Mouse (Mus musculus) embryonic facial prominence, embryonic 13.5 days (tissue): Measurements from ENCODE around the gene Gm10577. TPM values are rescaled to one million over a fixed set of nuclear protein-coding genes. Genes with fewer than 3 reads are reported as not detected.

Experiments used
- ATAC-seq: fragments of 200-750 bp; cut with Nextera tagmentation; 2 replicates; pipeline ENCODE4 v1.8.0; 2017; ENCODE audit warnings: low read depth; ENCODE audit not compliant: insufficient number of reproducible peaks, insufficient read depth, low FRiP score, low TSS enrichment
- H3K27ac ChIP-seq: fragments of 300-500 bp; sonication (generic); 2 replicates; pipeline ENCODE4 v1.5.1; 2015; ENCODE audit warnings: moderate library complexity, mild to moderate bottlenecking, inconsistent platforms
- H3K27me3 ChIP-seq: fragments of 300-500 bp; sonication (generic); 2 replicates; pipeline ENCODE4 v1.6.1; 2015; ENCODE audit warnings: mild to moderate bottlenecking, inconsistent platforms
- H3K36me3 ChIP-seq: fragments of 300-500 bp; sonication (generic); 2 replicates; pipeline ENCODE4 v1.6.1; 2015; ENCODE audit warnings: mild to moderate bottlenecking, inconsistent platforms
- H3K4me1 ChIP-seq: fragments of 300-500 bp; sonication (generic); 2 replicates; pipeline ENCODE4 v1.6.1; 2015; ENCODE audit warnings: inconsistent platforms
- H3K4me2 ChIP-seq: fragments of 300-500 bp; sonication (generic); 2 replicates; pipeline ENCODE4 v1.6.1; 2015; ENCODE audit warnings: moderate library complexity, mild to moderate bottlenecking, inconsistent platforms
- H3K4me3 ChIP-seq: fragments of 300-500 bp; sonication (generic); 2 replicates; pipeline ENCODE4 v1.5.1; 2015; ENCODE audit warnings: mild to moderate bottlenecking, inconsistent platforms
- H3K9ac ChIP-seq: fragments of 300-500 bp; sonication (generic); 2 replicates; pipeline ENCODE4 v1.6.1; 2015; ENCODE audit warnings: mild to moderate bottlenecking, inconsistent platforms
- H3K9me3 ChIP-seq: fragments of 300-500 bp; sonication (generic); 2 replicates; pipeline ENCODE4 v1.6.1; 2016; ENCODE audit warnings: inconsistent platforms
- WGBS: fragments of 180-500 bp; shearing (Covaris S2); methylation state at CpG from one replicate; pipeline ENCODE4 v1.1.7; 2015; ENCODE audit warnings: mixed read lengths; 5-methylcytosine and 5-hydroxymethylcytosine counted together
- polyA plus RNA-seq: library from polyadenylated mRNA; unstranded; fragments of >200 nt; fragmentation: Nextera tagmentation; extraction: Ambion mirVana; gene quantifications from 2 replicates; pipeline ENCODE4 v1.2.1, GENCODE M21; 2015

Gene Gm10577
- polyA plus RNA-seq, 1 experiment from 2014 or later, result not detected

DNA sequence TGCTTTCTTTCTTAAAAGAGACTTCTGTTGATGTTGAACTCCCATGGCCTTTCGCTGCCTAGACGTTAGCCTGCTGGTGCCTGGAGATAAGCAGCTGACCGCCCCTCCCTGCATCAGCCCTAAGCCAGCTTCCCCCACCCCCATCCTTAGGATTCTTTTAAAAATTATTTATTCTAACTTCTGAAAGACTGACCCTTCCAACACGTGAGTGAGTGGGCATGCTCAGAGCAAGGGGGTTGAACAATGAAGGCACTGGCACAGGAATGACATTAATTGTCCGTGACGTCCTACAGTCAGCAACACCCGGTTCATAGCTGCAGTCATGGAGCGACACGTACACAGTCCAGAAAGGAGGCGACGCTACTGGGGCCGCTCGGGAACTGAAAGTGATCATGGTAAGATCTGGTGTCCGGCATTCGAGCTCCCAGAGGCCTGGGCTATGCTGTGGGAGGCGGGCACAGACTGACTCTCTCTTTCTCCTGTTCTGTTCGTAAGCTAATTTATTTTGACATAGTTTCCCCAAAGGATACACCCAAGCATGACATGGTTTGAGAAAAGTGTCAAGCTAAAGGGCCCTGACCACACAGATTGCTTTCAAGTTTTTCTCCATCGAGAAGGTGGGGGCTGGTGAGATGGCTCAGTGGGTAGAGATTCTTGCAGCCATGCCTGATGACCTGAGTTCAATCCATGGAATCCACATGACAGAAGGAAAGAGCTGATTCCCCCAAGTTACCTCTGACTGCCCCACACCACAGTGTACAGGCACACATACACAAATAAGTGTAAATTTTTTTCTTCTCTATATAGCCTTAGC is 25.8 kb downstream of the Gm10577 start:
- H3K4me1 ChIP-seq, result peaks cover 15% of the 10 kb centered on the region; the same call in 1 of the 2 replicates
- WGBS, result 73% methylated on average over 18 of the region's 18 CpGs
- H3K9me3 ChIP-seq, result no peaks in the 10 kb centered on the region
- peaks cover 88% of the 10 kb centered on the region for H3K36me3 ChIP-seq
- no peaks in the 10 kb centered on the region for H3K27me3 ChIP-seq
- no peak overlapping the region for H3K27ac ChIP-seq
- ATAC-seq, result no peak
- no peak overlapping the region for H3K4me3 ChIP-seq
- H3K4me2 ChIP-seq, result no peak overlapping the region
- no peak overlapping the region for H3K9ac ChIP-seq

DNA sequence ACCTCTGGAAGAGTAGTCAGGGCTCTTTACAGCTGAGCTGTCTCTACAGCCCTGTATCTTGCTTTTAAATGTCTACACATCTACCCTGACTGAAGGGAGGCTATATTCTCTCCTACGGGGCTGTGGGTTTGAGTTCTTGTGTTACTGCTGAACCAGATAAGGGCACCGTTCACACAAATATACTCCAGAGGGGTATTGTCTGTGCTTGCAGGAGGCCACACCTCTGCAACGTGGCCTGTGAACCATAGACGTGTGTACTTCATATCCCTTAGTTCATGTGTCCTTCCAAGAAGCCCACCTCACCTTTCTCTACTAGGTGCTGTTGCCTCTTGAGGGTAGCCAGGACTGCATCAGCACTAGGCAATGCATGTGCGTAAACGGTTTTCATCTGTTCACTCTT is 28.4 kb downstream of the Gm10577 start:
- Histone ChIP-seq H3K4me1 (peaks cover 12% of the 10 kb centered on the region; the same call in 1 of the 2 replicates), H3K9me3 (no peaks in the 10 kb centered on the region), H3K9ac (no peak overlapping the region), H3K27me3 (no peaks in the 10 kb centered on the region), H3K4me3 (no peak overlapping the region), H3K4me2 (no peak overlapping the region), H3K36me3 (peaks cover 92% of the 10 kb centered on the region), H3K27ac (no peak overlapping the region)
- no peak for ATAC-seq
- WGBS, result 86% methylated on average over 6 of the region's 6 CpGs

DNA sequence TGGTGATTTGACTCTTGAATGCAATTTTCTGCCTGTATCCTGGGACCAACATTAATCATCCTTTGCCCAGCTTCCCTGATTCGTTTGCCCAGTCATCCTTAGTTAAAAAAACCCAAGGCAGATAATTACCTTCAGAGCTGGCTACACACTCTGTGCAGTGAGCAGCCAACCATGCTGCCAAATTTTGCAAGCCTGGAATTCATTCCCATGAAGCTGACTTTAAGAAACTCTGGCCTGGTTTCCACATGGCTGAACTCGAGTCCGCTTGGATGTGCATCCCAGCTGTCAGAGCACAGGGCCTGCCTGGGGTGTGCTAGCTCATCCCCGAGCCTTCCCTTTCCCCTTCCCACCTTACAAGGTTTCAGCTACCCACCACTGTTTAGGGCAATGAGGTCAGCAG is 29.5 kb downstream of the Gm10577 start:
- H3K4me3 ChIP-seq, result no peak overlapping the region
- H3K36me3 ChIP-seq, result peaks cover 90% of the 10 kb centered on the region
- ATAC-seq, result peak; percentile 32; the same call in 1 of the 2 replicates
- H3K9me3 ChIP-seq, result no peaks in the 10 kb centered on the region
- H3K4me2 ChIP-seq, result no peak overlapping the region
- H3K27me3 ChIP-seq, result no peaks in the 10 kb centered on the region
- 0 out of 2 replicates have a peak overlapping the region, but pooled peaks have one; percentile 34 for H3K27ac ChIP-seq
- 42% methylated on average over 4 of the region's 4 CpGs for WGBS
- H3K4me1 ChIP-seq, result peaks cover 12% of the 10 kb centered on the region; the same call in 1 of the 2 replicates
- H3K9ac ChIP-seq, result no peak overlapping the region

DNA sequence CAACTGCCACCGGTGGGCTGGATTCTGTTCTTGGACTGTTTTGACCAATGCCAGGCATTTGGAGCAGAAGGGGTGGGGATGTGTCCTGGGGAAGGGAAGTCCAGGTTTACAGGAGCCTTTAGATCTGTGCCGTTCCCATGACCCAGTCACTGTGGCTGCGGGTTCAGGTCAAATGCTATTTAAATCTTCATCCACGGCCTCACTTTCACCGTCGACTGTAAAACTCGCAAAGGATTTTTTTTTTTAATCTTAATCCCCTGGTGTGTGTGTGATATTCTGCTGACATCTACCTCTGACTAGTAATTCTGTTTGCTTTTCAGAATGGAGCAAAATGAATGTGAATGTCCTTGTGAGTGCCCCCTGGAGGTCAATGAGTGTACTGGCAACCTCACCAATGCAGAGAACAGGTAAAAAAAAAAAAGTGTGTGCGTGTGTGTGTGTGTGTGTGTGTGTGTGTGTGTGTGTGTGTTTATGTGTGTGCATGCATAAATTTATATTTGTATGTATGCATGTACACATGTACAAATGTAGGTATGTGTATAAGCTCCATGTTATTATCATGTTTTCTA is 32.2 kb downstream of the Gm10577 start:
- ATAC-seq, result no peak
- Histone ChIP-seq H3K27ac (no peak overlapping the region), H3K9ac (no peak overlapping the region), H3K36me3 (peaks cover 94% of the 10 kb centered on the region), H3K4me2 (no peak overlapping the region), H3K27me3 (no peaks in the 10 kb centered on the region), H3K9me3 (no peaks in the 10 kb centered on the region), H3K4me1 (peaks cover 12% of the 10 kb centered on the region; the same call in 1 of the 2 replicates), H3K4me3 (no peak overlapping the region)
- 80% methylated on average over 8 of the region's 8 CpGs for WGBS

DNA sequence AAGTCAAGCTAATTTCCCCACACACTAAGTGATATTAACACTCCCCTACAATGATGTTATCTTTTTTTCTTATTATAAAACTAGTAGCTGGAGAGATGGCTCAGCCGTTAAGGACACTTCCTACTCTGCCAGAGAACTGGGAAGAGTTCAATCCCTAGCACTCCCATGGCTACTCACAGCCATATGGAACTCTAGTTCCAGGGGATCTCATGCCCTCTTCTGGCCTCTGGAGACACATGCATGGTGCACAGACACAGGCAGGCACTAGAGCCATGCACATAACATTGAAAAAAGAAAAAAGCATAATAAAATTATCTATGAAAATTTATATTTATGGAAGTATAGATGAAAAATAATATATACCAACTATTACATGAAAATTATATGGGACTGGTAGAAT is 33.3 kb downstream of the Gm10577 start:
- Histone ChIP-seq H3K9me3 (no peaks in the 10 kb centered on the region), H3K4me1 (peaks cover 12% of the 10 kb centered on the region; the same call in 1 of the 2 replicates), H3K9ac (no peak overlapping the region), H3K27ac (no peak overlapping the region), H3K4me2 (no peak overlapping the region), H3K27me3 (no peaks in the 10 kb centered on the region), H3K4me3 (no peak overlapping the region), H3K36me3 (peaks cover 92% of the 10 kb centered on the region)
- 80% methylated on average over 1 of the region's 1 CpGs for WGBS
- no peak for ATAC-seq

DNA sequence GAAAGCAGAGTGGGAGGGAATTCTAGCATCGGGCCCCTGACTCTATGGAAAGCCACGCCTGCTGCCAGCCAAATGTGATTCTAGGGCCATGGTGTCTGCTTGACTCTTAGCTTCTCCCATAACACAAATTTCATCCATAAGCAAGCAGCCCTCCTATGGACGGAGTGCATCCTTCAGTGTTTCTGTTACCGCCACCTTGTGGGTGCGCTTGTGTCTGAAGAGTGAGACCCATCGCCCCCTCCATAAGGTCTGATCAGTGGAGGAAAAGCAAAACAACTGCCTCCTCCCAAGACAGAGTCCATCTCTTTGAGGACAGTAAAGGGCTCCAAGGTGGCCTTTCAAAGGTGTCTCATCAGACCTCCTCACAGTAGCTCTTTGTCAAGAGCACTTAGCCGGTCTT is 43.0 kb downstream of the Gm10577 start:
- no peak overlapping the region for H3K4me2 ChIP-seq
- H3K9me3 ChIP-seq, result no peaks in the 10 kb centered on the region
- H3K27me3 ChIP-seq, result no peaks in the 10 kb centered on the region
- no peak overlapping the region for H3K9ac ChIP-seq
- peaks cover 8% of the 10 kb centered on the region; the same call in 1 of the 2 replicates for H3K4me1 ChIP-seq
- WGBS, result 88% methylated on average over 7 of the region's 7 CpGs
- H3K36me3 ChIP-seq, result peaks cover 86% of the 10 kb centered on the region
- no peak overlapping the region for H3K27ac ChIP-seq
- ATAC-seq, result no peak
- no peak overlapping the region for H3K4me3 ChIP-seq

DNA sequence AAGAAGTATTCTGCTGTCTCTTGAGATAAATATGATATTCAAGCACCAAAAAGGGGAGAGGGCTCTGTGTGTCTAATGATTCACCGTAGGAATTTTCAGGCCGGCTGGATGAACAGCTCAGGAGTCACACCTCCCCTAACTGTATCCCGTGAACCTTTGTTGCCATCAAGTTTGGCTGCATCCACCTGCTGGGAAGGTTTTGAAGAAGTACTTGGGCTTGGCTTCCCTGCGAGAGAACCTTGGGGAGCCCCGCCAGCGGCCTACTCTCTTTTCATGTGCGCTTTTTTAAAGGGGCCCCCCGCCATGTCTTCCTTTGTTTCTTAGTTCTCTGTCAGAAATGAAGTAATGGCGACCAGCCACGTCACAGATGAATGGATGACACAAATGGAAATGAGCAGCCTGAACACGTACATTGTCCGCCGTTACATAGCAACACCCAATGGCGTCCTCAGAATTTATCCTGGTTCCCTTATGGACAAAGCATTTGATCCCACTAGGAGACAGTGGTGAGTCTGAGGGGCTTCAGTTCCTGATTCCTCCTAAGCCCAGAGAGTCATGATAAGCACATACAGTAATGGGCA is 46.0 kb downstream of the Gm10577 start:
- peaks cover 11% of the 10 kb centered on the region for H3K4me1 ChIP-seq
- no peak for ATAC-seq
- H3K36me3 ChIP-seq, result peaks cover 86% of the 10 kb centered on the region
- no peak overlapping the region for H3K4me2 ChIP-seq
- no peaks in the 10 kb centered on the region for H3K27me3 ChIP-seq
- 0 out of 2 replicates have a peak overlapping the region, but pooled peaks have one; percentile 17 for H3K27ac ChIP-seq
- no peaks in the 10 kb centered on the region for H3K9me3 ChIP-seq
- 82% methylated on average over 14 of the region's 14 CpGs for WGBS
- H3K4me3 ChIP-seq, result no peak overlapping the region
- no peak overlapping the region for H3K9ac ChIP-seq

DNA sequence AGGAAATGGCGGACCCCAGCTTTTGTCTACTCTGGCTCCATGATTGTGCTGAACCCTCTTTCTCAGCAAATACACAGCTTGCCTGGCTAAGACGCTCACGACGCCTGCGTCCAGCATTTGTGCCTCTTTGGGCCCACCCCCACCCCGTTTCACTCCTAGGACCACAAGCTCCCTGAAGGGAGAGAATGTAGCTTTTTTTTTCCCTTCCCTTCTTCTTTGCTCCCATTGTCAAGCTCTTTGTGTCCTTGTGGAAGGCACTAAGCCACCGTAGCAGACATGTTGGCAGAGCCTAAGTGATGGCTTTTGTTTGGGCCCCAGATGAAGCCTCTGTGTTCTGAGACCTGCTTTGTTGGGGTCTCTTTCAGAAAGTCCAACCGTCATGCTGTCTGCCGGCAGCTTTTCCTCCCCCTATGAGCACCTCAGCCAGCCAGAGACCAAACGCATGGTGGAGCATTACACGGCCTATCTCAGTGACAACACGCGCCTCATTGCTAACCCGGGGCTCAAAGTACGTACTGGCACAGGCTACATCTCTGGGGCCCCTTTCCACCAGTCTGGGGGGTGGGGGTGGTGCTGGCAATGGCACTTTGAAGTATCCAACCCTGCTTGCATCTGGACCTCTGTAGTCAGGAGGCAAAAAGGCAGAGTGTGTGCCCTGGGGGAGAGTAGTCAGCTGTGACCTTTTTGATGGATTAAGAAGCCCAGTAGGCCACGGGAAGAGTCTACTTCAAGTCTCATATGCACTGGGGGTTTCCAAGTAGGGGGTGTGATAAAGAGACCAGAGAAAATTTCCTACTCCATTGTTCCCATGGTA is 46.6 kb downstream of the Gm10577 start:
- H3K27me3 ChIP-seq, result no peaks in the 10 kb centered on the region
- no peak overlapping the region for H3K9ac ChIP-seq
- H3K27ac ChIP-seq, result peak overlapping the region; percentile 33; the same call in 1 of the 2 replicates
- peaks cover 11% of the 10 kb centered on the region for H3K4me1 ChIP-seq
- 50% methylated on average over 16 of the region's 16 CpGs for WGBS
- H3K4me3 ChIP-seq, result no peak overlapping the region
- peaks cover 88% of the 10 kb centered on the region for H3K36me3 ChIP-seq
- no peaks in the 10 kb centered on the region for H3K9me3 ChIP-seq
- ATAC-seq, result no peak
- no peak overlapping the region for H3K4me2 ChIP-seq

Other genes starting within 250 kb of the Gm10577 start
- gene Cachd1, start 244.0 kb downstream of the Gm10577 start, polyA plus RNA-seq, result 52.5 and 54.8 TPM in 2 replicates
- 13.4 and 14.1 TPM in 2 replicates for gene Raver2, start 48.3 kb upstream of the Gm10577 start, polyA plus RNA-seq
- 72.2 and 83.4 TPM in 2 replicates for gene Jak1, start 244.6 kb upstream of the Gm10577 start, polyA plus RNA-seq